Comparison of ENCODE assay signal across 15 mouse cellular contexts in genomic region chr9:75259656-75260055, GRCm38 (mm10). TPM values are rescaled to one million over a fixed set of nuclear protein-coding genes. Genes with fewer than 3 reads are reported as not detected.
DNase-seq lines count a peak whose midpoint lies in the region; ATAC-seq and TF ChIP-seq lines count a peak whose summit lies in the region.
"Had no signal": no experiment of that assay in that cellular context is flagged by ENCODE, and none has a peak within 500 bp of the region (broad histone marks: within the 10 kb centered on the region; RNA-seq: fewer than 3 reads in every experiment).

No protein-coding gene starts in this region.

- 85% methylated on average over 4 of the region's 4 CpGs for WGBS in intestine, postnatal 0 days
- WGBS in intestine, embryonic 15.5 days: 81% methylated on average over 4 of the region's 4 CpGs
- 92% methylated on average over 4 of the region's 4 CpGs for WGBS in midbrain, postnatal 0 days
- WGBS in midbrain, embryonic 14.5 days: 93% methylated on average over 4 of the region's 4 CpGs

- no peak overlapping the region for H3K4me3 ChIP-seq in intestine, postnatal 0 days (ENCODE audit: low read depth, low read length)
- no peak overlapping the region for H3K4me3 ChIP-seq in intestine, embryonic 15.5 days (replicated peaks)
- H3K4me3 ChIP-seq in midbrain, postnatal 0 days (ENCODE audit: low read depth, low read length): no peak overlapping the region
- no peak overlapping the region for H3K4me3 ChIP-seq in midbrain, embryonic 14.5 days (replicated peaks; ENCODE audit: low read depth, low read length)
- H3K4me3 ChIP-seq: midbrain, embryonic 15.5 days; neural tube, embryonic 15.5 days had no signal

- no peaks in the 10 kb centered on the region for H3K9me3 ChIP-seq in intestine, postnatal 0 days (ENCODE audit: control insufficient read depth)
- H3K9me3 ChIP-seq in intestine, embryonic 15.5 days: no peaks in the 10 kb centered on the region
- no peaks in the 10 kb centered on the region for H3K9me3 ChIP-seq in midbrain, postnatal 0 days (ENCODE audit: low read length)
- H3K9me3 ChIP-seq in midbrain, embryonic 14.5 days (ENCODE audit: control insufficient read depth, low read length): no peaks in the 10 kb centered on the region
- H3K9me3 ChIP-seq: midbrain, embryonic 15.5 days; neural tube, embryonic 15.5 days had no signal

- ATAC-seq in intestine, postnatal 0 days: no peak
- ATAC-seq in intestine, embryonic 15.5 days: no peak
- no peak for ATAC-seq in midbrain, postnatal 0 days (ENCODE audit: low FRiP score)
- no peak for ATAC-seq in midbrain, embryonic 14.5 days (ENCODE audit: low FRiP score, low TSS enrichment)
- ATAC-seq: forebrain, embryonic 14.5 days; midbrain, embryonic 15.5 days; Patski had no signal

- no peak overlapping the region for H3K9ac ChIP-seq in intestine, postnatal 0 days (ENCODE audit: low read depth, low read length)
- no peak overlapping the region for H3K9ac ChIP-seq in intestine, embryonic 15.5 days
- no peak overlapping the region for H3K9ac ChIP-seq in midbrain, postnatal 0 days (replicated peaks; ENCODE audit: low read length, poor library complexity, severe bottlenecking)
- H3K9ac ChIP-seq in midbrain, embryonic 14.5 days (replicated peaks; ENCODE audit: low read length): no peak overlapping the region
- H3K9ac ChIP-seq: midbrain, embryonic 15.5 days; neural tube, embryonic 15.5 days had no signal

- no peak for TF ChIP-seq POLR2A in brain, embryonic 14.5 days (IDR thresholded peaks at IDR 0.05; ENCODE audit: borderline replicate concordance, extremely low read depth, insufficient read depth, insufficient read length, poor library complexity, severe bottlenecking)

- no peak overlapping the region for H3K4me2 ChIP-seq in intestine, postnatal 0 days (replicated peaks; ENCODE audit: low read depth)
- no peak overlapping the region for H3K4me2 ChIP-seq in intestine, embryonic 15.5 days (replicated peaks)
- no peak overlapping the region for H3K4me2 ChIP-seq in midbrain, postnatal 0 days (ENCODE audit: low read depth, low read length, poor library complexity, severe bottlenecking)
- H3K4me2 ChIP-seq in midbrain, embryonic 14.5 days (ENCODE audit: low read length): no peak overlapping the region
- H3K4me2 ChIP-seq: midbrain, embryonic 15.5 days; neural tube, embryonic 15.5 days had no signal

- H3K27me3 ChIP-seq in intestine, postnatal 0 days (replicated peaks; ENCODE audit: control insufficient read depth, insufficient read depth, low read length): no peaks in the 10 kb centered on the region
- H3K27me3 ChIP-seq in intestine, embryonic 15.5 days (replicated peaks): no peaks in the 10 kb centered on the region
- no peaks in the 10 kb centered on the region for H3K27me3 ChIP-seq in midbrain, postnatal 0 days (ENCODE audit: insufficient read depth, low read length)
- H3K27me3 ChIP-seq in midbrain, embryonic 14.5 days (ENCODE audit: control insufficient read depth, insufficient read depth, low read length): no peaks in the 10 kb centered on the region
- H3K27me3 ChIP-seq: midbrain, embryonic 15.5 days; neural tube, embryonic 15.5 days; Patski had no signal

- peak; percentile 58 for TF ChIP-seq CTCF in intestine, postnatal 0 days (IDR thresholded peaks at IDR 0.05; ENCODE audit: low read depth)
- peak; percentile 56 for TF ChIP-seq CTCF in midbrain, postnatal 0 days (IDR thresholded peaks at IDR 0.05)
- peak; percentile 47; the same call in 1 of the 2 replicates for TF ChIP-seq CTCF in brain, embryonic 14.5 days (IDR thresholded peaks at IDR 0.05; ENCODE audit: borderline replicate concordance, extremely low read depth, insufficient read depth, insufficient read length)

- no peak for DNase-seq in midbrain, postnatal 0 days (ENCODE audit: low spot score)
- no peak for DNase-seq in midbrain, embryonic 14.5 days
- DNase-seq in brain, embryonic 14.5 days (ENCODE audit: low read depth): no peak
- no peak for DNase-seq in right cerebral cortex, adult 18-20 months
- no peak for DNase-seq in urinary bladder, adult 18-20 months (ENCODE audit: low spot score in 2 of 2)
- DNase-seq: adrenal gland, postnatal 10 days; cerebellum, adult 11 months; heart, postnatal 10 days; kidney, adult 18-20 months had no signal

- H3K36me3 ChIP-seq in intestine, postnatal 0 days (ENCODE audit: control insufficient read depth, insufficient read depth): no peaks in the 10 kb centered on the region
- no peaks in the 10 kb centered on the region for H3K36me3 ChIP-seq in intestine, embryonic 15.5 days
- no peaks in the 10 kb centered on the region for H3K36me3 ChIP-seq in midbrain, postnatal 0 days (ENCODE audit: insufficient read depth, low read length)
- H3K36me3 ChIP-seq in midbrain, embryonic 14.5 days (ENCODE audit: control insufficient read depth, insufficient read depth, low read length): no peaks in the 10 kb centered on the region
- H3K36me3 ChIP-seq: midbrain, embryonic 15.5 days; neural tube, embryonic 15.5 days had no signal

- H3K27ac ChIP-seq in intestine, postnatal 0 days (ENCODE audit: low read depth, low read length): no peak overlapping the region
- H3K27ac ChIP-seq in intestine, embryonic 15.5 days: no peak overlapping the region
- H3K27ac ChIP-seq in midbrain, postnatal 0 days (ENCODE audit: low read depth, low read length): no peak overlapping the region
- no peak overlapping the region for H3K27ac ChIP-seq in midbrain, embryonic 14.5 days (replicated peaks; ENCODE audit: low read depth, low read length)
- H3K27ac ChIP-seq: midbrain, embryonic 15.5 days; neural tube, embryonic 15.5 days had no signal

- H3K4me1 ChIP-seq in intestine, postnatal 0 days (replicated peaks; ENCODE audit: control insufficient read depth, insufficient read depth, low read length): no peaks in the 10 kb centered on the region
- peaks cover 4% of the 10 kb centered on the region; the same call in 1 of the 2 replicates for H3K4me1 ChIP-seq in intestine, embryonic 15.5 days (replicated peaks)
- peaks cover 11% of the 10 kb centered on the region; the same call in 1 of the 2 replicates for H3K4me1 ChIP-seq in midbrain, postnatal 0 days (ENCODE audit: insufficient read depth, low read length)
- peaks cover 30% of the 10 kb centered on the region for H3K4me1 ChIP-seq in midbrain, embryonic 14.5 days (ENCODE audit: control insufficient read depth, insufficient read depth, low read length)

RNA-seq across cellular contexts. Expression of gene Myo5c, which starts 27.8 kb away (rescaled TPM):
- polyA plus RNA-seq in intestine, postnatal 0 days (2015; fragmentation: Nextera tagmentation; extraction: Ambion mirVana): 1.5 and 1.9 TPM in 2 replicates
- 5.5 and 7.3 TPM in 2 replicates for polyA plus RNA-seq in intestine, embryonic 15.5 days (2015; fragmentation: Nextera tagmentation; extraction: Ambion mirVana)
- 0.22 and 0.61 TPM in 2 replicates for total RNA-seq in midbrain, postnatal 0 days (2014; rRNA removed)
- polyA plus RNA-seq in midbrain, postnatal 0 days (2015; fragmentation: Nextera tagmentation; extraction: Ambion mirVana): 0.36 and 0.62 TPM in 2 replicates
- polyA plus RNA-seq in midbrain, embryonic 14.5 days (2014; fragmentation: Nextera tagmentation; extraction: Ambion mirVana): 0.64 and 0.72 TPM in 2 replicates
- 0.40 and 0.64 TPM in 2 replicates for polyA plus RNA-seq in brain, embryonic 14.5 days (2012; rRNA removed)

RNA-seq across cellular contexts. Expression of gene Gnb5, which starts 46.4 kb away (rescaled TPM):
- polyA plus RNA-seq in intestine, postnatal 0 days (2015; fragmentation: Nextera tagmentation; extraction: Ambion mirVana): 11.2 and 11.3 TPM in 2 replicates
- 18.5 and 20.3 TPM in 2 replicates for polyA plus RNA-seq in intestine, embryonic 15.5 days (2015; fragmentation: Nextera tagmentation; extraction: Ambion mirVana)
- 76.9 and 79.4 TPM in 2 replicates for total RNA-seq in midbrain, postnatal 0 days (2014; rRNA removed)
- 97.2 and 97.5 TPM in 2 replicates for polyA plus RNA-seq in midbrain, postnatal 0 days (2015; fragmentation: Nextera tagmentation; extraction: Ambion mirVana)
- polyA plus RNA-seq in midbrain, embryonic 14.5 days (2014; fragmentation: Nextera tagmentation; extraction: Ambion mirVana): 69.6 and 70.1 TPM in 2 replicates
- 45.5 and 53.1 TPM in 2 replicates for polyA plus RNA-seq in brain, embryonic 14.5 days (2012; rRNA removed)
